1 mouse cellular context compared by ENCODE assay signal in the genomic region with DNA sequence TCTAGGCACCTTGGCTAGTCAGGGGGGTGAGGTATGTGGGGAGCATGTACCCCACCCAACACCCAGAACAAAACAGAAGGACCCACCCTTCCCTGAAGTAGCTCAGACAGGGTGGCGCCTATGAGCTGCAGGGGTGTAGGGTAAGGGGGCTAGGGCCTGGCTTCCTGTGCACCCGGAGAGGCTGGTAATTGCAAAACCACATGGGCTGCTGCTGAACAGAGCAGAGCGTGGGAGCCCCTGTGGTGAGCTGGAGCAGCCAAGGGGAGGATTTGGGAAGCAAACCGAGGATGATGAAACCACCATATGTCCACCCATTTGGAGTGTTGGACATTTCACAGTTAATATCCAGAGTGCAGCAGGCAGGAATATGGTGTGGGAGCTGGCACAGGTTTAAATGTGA.
TF ChIP-seq lines count a peak whose summit lies in the region.

No protein-coding gene starts in this region.

TF ChIP-seq in MEL, 35 proteins besides CTCF, POLR2A, EP300 and RAD21:
- TF ChIP-seq SIN3A (IDR thresholded peaks at IDR 0.05; ENCODE audit: low read length) (0 out of 2 replicates have a peak, but pooled peaks have one; percentile 40), ELF1 (IDR thresholded peaks at IDR 0.05; ENCODE audit: low read depth, low read length) (no peak), MXI1 (IDR thresholded peaks at IDR 0.05; ENCODE audit: low read depth, low read length) (0 out of 2 replicates have a peak, but pooled peaks have one; percentile 2)
